Mouse (Mus musculus) forebrain, embryonic 10.5 days (tissue): ENCODE data around the gene Znrf3. TPM values are rescaled to one million over a fixed set of nuclear protein-coding genes. Genes with fewer than 3 reads are reported as not detected.

Experiments
- DNase-seq: peaks from one replicate; pipeline ENCODE4 v3.0.0-alpha.2; 2017; ENCODE audit warnings: low spot score; ENCODE audit errors: extremely low spot score
- H3K27ac ChIP-seq: fragments of 300-500 bp; sonication (generic); 2 replicates; pipeline ENCODE4 v1.5.1; 2016; ENCODE audit warnings: mild to moderate bottlenecking
- H3K27me3 ChIP-seq: fragments of 300-500 bp; sonication (generic); 2 replicates; pipeline ENCODE4 v1.6.1; 2016; ENCODE audit warnings: mild to moderate bottlenecking; ENCODE audit not compliant: poor library complexity, severe bottlenecking
- H3K36me3 ChIP-seq: fragments of 300-500 bp; sonication (generic); replicated peaks from 2 replicates; pipeline ENCODE4 v1.6.1; 2016; ENCODE audit warnings: mild to moderate bottlenecking, moderate library complexity
- H3K4me1 ChIP-seq: fragments of 300-500 bp; sonication (generic); 2 replicates; pipeline ENCODE4 v1.6.1; 2016
- H3K4me3 ChIP-seq: fragments of 300-500 bp; sonication (generic); 2 replicates; pipeline ENCODE4 v1.5.1; 2016; ENCODE audit warnings: mild to moderate bottlenecking, moderate library complexity
- H3K9me3 ChIP-seq: fragments of 300-500 bp; sonication (generic); 2 replicates; pipeline ENCODE4 v1.6.1; 2016; ENCODE audit warnings: mild to moderate bottlenecking, moderate library complexity
- WGBS: fragments of 180-500 bp; shearing (Covaris S2); methylation state at CpG from one replicate; pipeline ENCODE4 v1.1.7; 2016; 5-methylcytosine and 5-hydroxymethylcytosine counted together
- polyA plus RNA-seq: library from polyadenylated mRNA; unstranded; fragments of >200 nt; fragmentation: Nextera tagmentation; extraction: Ambion mirVana; gene quantifications from 2 replicates; pipeline ENCODE4 v1.2.1, GENCODE M21; 2016

Znrf3 gene
- polyA plus RNA-seq, 1 experiment from 2014 or later = 11.9 TPM

DNA sequence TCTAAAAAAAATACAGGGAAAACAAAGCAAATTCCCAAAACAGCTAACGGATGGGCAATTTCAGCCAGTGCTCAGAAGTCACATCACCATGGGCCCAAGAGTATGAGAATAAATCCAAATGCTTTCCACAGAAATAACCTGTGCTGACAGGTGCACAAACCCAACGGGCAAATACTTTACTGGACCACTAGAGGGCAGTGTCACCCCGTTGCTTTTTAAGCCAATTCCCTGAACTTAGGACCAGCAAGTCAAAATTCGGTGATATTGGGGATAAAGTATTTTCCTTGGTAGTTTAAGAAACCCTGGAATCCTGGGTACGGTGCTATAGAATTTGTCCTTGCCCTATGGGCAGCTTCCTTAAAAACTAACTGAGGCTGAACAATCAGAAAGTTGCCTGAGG lies 154.0 kb downstream of the Znrf3 start:
- peak; percentile 66 for DNase-seq
- no peaks in the 10 kb centered on the region for H3K9me3 ChIP-seq
- H3K27ac ChIP-seq = no peak overlapping the region
- 24% methylated on average over 5 of the region's 5 CpGs for WGBS
- H3K27me3 ChIP-seq = no peaks in the 10 kb centered on the region
- no peak overlapping the region for H3K4me3 ChIP-seq
- H3K4me1 ChIP-seq = peaks cover 24% of the 10 kb centered on the region
- H3K36me3 ChIP-seq = peaks cover 33% of the 10 kb centered on the region

DNA sequence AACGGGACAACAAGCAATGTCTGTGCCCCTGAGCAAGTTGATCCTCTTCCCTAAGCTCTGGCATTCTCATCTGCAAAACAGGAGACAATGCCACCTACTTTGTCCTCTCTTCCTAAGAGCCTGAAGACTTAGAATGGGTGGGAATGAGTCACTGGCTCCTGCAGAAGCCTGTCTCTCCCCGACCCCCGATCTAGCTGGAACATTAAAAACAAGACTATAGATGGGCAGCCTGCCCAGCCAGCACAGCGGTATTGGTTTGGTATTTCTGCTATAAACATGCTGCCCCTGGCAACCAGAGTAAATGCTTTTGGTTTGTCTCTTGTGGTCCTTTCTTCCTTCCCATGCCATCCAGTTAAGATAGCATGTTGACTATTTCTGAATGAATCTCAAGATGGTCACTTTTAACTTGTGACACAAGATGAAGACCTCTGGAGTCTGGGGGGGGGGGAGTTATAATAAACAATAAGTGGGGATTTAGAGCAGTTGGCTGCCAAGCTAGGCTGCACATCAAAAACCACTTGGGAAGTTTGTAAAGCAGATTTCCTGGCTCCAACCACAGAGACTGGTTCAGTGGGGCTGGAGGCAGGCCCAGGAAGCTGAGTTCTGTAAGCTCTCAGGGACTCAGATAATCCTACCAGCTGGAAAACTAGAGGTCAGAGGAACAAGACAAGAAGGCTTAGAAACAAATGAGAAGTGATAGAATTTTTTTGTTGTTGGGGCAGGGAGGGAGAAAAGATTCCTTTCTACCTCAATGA lies 154.6 kb downstream of the Znrf3 start:
- H3K27me3 ChIP-seq = no peaks in the 10 kb centered on the region
- no peak overlapping the region for H3K4me3 ChIP-seq
- 92% methylated on average over 4 of the region's 4 CpGs for WGBS
- H3K4me1 ChIP-seq = peaks cover 24% of the 10 kb centered on the region
- no peak for DNase-seq
- H3K36me3 ChIP-seq = peaks cover 40% of the 10 kb centered on the region
- no peaks in the 10 kb centered on the region for H3K9me3 ChIP-seq
- no peak overlapping the region for H3K27ac ChIP-seq

DNA sequence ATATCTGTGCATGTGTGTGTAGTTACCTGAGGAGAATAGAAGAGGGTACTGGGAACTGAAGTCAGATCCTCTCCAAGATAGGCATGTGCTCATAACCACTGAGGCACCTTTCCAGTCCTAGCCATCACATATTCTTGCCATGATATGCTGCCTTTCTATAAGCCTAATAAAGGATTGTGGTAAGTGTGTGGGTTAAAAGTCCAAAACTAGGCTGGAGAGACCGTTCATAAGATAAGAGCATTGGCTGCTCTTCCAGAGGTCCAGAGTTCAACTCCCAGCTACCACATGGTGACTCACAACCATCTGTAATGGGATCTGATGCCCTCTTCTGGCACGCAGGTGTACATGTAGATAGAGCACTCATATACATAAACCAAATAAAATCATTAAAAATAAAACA lies 160.7 kb downstream of the Znrf3 start:
- WGBS = 93% methylated on average over 2 of the region's 2 CpGs
- H3K4me3 ChIP-seq = no peak overlapping the region
- no peaks in the 10 kb centered on the region for H3K27me3 ChIP-seq
- H3K27ac ChIP-seq = no peak overlapping the region
- no peaks in the 10 kb centered on the region for H3K4me1 ChIP-seq
- H3K36me3 ChIP-seq = peaks cover 96% of the 10 kb centered on the region
- H3K9me3 ChIP-seq = no peaks in the 10 kb centered on the region
- DNase-seq = no peak

DNA sequence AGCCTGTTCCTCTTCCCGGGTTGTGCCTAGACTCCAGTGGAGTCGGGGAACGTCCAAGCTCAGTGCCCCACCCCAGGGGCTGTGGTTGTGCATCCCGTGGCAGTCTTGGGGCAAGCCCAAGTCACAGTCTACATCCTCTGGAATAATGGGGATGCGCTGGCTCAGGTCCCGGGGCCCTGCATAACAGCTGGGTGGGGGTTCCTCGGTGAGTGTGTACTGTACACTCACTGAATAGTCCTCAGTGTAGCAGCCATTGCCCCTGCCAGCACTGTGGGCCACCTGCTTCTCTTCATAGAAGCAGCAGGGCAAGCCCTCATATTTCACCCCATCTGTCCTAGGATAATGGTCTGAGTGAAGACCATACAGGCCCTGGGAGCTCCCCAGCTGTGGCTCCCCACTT lies 163.7 kb downstream of the Znrf3 start:
- 89% methylated on average over 7 of the region's 7 CpGs for WGBS
- Histone ChIP-seq H3K36me3 (peaks cover 67% of the 10 kb centered on the region), H3K9me3 (no peaks in the 10 kb centered on the region), H3K27me3 (no peaks in the 10 kb centered on the region), H3K4me3 (no peak overlapping the region), H3K27ac (no peak overlapping the region), H3K4me1 (no peaks in the 10 kb centered on the region)
- DNase-seq = no peak

DNA sequence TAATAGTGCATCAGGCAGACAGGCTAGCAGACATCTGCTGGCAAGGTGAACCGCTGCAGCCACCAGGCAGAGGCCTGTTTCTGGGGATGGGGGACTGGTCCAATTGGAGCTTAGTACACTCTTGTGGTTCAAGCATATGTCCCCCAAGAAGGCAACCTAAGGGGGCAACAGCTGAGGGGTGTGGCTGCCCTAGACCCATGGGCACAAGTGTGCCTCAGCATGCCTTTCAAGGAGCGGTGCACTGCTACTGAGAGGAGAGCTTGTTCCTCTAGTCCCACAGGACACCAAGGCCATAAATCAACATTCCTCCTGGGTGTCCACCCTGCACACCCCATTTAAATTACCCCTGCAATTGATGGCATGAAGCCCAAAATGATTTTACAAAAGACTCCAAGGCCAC lies 166.2 kb downstream of the Znrf3 start:
- H3K36me3 ChIP-seq = peaks cover 42% of the 10 kb centered on the region
- no peaks in the 10 kb centered on the region for H3K27me3 ChIP-seq
- no peak overlapping the region for H3K27ac ChIP-seq
- peaks cover 3% of the 10 kb centered on the region; the same call in 1 of the 2 replicates for H3K4me1 ChIP-seq
- no peak for DNase-seq
- WGBS = 95% methylated on average over 2 of the region's 2 CpGs
- H3K4me3 ChIP-seq = no peak overlapping the region
- H3K9me3 ChIP-seq = no peaks in the 10 kb centered on the region

DNA sequence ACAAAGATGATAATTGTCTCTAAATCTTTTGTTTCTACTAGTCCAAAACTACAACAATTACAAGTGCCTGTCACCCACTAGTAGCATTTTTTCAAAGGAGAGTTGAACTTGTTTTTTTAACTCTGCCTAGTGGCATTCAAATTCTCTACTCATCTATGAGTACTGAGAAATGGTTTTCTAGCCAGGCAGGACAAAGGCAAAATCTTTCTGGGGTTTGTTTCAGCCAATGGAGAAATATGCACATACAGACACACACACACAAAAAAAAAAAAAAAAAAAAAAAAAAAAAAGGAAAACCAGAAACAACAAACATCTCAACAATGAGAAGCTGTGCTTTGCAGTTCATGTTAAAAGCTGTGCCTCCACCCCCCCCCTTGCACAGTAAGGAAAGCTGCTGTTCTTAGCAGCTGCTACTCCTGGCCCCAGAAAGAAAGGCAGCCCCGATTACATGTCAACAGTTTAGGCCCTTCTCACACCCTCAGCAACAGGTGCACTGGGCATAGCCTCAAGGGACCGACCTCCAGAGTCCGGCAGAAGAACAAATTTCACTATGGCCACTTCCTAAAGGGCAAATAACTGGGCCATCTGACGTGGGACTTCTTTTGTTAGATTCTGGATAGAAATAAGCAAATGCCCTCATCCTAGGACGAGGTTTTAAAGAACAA lies 167.2 kb downstream of the Znrf3 start:
- WGBS = 73% methylated on average over 5 of the region's 5 CpGs
- H3K9me3 ChIP-seq = no peaks in the 10 kb centered on the region
- no peak for DNase-seq
- H3K4me3 ChIP-seq = no peak overlapping the region
- no peaks in the 10 kb centered on the region for H3K27me3 ChIP-seq
- peaks cover 32% of the 10 kb centered on the region for H3K36me3 ChIP-seq
- H3K4me1 ChIP-seq = peaks cover 8% of the 10 kb centered on the region
- no peak overlapping the region for H3K27ac ChIP-seq

DNA sequence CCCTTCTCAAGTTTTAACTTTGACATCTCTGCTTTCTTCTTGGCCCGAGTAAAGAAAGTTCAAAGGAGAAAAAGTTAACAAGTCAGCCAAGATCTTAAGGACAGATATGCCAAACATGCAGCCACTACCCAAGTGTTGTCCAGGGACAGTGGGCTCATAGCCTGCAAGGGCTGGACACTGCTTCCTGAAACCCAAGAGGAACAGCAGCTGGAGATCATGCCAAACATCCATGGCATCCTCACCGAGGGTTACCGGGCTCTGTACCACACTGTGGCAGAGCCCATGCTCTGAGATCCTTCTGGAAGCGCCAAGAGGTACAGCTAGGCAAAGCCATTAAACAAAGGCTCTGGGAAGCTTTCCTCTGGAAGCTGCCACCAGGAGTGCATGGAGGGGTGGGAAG lies 169.4 kb downstream of the Znrf3 start:
- Histone ChIP-seq H3K4me3 (no peak overlapping the region), H3K27me3 (no peaks in the 10 kb centered on the region), H3K4me1 (peaks cover 25% of the 10 kb centered on the region), H3K9me3 (no peaks in the 10 kb centered on the region), H3K36me3 (peaks cover 10% of the 10 kb centered on the region), H3K27ac (no peak overlapping the region)
- DNase-seq = no peak
- WGBS = 89% methylated on average over 4 of the region's 4 CpGs

DNA sequence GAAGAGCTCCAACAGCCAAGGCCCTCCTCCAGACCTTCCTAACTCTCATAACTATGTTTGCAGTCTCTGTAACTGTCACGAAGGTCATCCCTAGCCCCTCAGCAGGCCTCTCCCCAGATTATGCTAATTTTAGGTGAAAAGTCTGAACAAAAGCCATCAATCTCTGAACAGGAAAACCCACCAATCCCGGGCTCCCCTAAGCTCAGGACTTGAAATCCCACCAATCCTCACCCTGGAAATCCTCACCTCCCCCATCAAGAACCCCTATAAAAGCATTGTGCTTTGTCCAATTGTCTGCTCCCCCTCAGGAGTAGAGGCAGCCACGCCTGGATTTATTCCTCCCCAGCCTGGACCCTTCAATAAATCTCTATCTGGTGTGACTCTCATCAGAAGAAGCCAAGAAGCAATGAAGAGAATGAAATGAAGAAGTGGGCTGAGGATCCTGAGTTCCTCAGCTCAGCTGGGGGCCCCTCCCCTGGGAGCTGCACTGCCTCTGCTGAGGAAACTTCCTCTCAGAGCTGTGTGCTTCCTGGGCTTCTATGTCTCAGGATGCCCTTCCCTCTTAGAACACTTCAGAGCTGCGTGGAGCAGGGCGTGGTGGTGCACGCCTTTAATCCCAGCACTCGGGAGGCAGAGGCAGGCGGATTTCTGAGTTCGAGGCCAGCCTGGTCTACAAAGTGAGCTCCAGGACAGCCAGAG lies 172.0 kb downstream of the Znrf3 start:
- Histone ChIP-seq H3K27me3 (no peaks in the 10 kb centered on the region), H3K27ac (0 out of 2 replicates have a peak overlapping the region, but pooled peaks have one; percentile 11), H3K9me3 (no peaks in the 10 kb centered on the region), H3K4me3 (no peak overlapping the region), H3K4me1 (peaks cover 25% of the 10 kb centered on the region), H3K36me3 (no peaks in the 10 kb centered on the region; the same call in 1 of the 2 replicates)
- WGBS = 86% methylated on average over 9 of the region's 9 CpGs
- no peak for DNase-seq

DNA sequence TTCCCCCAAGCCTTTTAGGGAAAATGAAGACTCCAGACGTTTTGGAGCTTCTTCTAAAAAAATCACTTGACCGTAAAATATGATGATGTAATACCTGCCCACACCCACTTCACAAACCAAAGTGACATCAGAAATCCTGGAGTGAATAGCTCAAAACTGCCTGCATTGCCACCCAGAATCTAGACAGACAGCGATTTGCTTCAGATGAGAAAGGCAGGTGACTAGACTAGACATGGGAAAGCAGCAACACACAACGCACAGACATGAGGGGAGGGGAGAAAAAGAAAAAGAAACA lies 172.6 kb downstream of the Znrf3 start:
- Histone ChIP-seq H3K4me3 (no peak overlapping the region), H3K27me3 (no peaks in the 10 kb centered on the region), H3K27ac (0 out of 2 replicates have a peak overlapping the region, but pooled peaks have one; percentile 11), H3K4me1 (peaks cover 25% of the 10 kb centered on the region), H3K9me3 (no peaks in the 10 kb centered on the region), H3K36me3 (no peaks in the 10 kb centered on the region; the same call in 1 of the 2 replicates)
- 75% methylated on average over 4 of the region's 4 CpGs for WGBS
- no peak for DNase-seq

DNA sequence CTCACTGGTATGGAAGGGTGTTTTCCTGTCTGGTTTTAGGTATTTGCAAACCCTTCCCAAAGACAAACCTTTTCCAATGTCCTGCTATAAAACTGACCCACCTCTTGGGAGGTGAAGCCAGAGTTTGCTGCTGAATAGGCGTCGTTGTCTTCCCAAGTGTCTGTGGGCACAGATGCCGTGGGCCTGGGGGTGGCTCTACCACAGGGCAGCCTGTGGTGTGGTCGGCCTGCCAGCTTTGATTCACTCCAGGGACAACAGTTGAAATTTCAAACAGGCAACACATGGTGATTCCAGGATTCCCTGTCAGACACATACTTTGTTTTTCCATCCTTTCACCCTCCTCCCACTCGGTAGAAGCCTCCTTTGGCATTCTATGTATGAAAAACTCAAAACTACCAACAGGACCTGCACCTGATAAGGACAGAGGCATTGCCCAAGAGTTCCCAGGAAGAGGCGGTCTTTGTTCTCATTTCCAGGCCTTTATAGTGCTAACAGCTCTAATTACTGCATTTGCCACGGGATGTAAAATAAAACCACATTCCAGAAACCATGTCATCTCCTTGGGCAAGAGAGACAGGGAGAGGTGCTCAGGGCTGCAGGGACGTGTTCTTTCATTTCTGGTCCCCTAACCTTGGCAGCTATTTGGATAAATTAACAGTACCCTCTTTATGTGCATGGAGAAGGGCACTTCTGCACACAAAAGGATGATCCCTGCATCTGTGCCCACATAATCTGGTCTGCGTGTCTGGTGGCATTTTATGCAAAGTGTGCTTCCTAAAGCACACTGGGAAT lies 173.2 kb downstream of the Znrf3 start:
- Histone ChIP-seq H3K4me3 (no peak overlapping the region), H3K27me3 (no peaks in the 10 kb centered on the region), H3K27ac (peak overlapping the region; percentile 41), H3K36me3 (no peaks in the 10 kb centered on the region; the same call in 1 of the 2 replicates), H3K9me3 (no peaks in the 10 kb centered on the region), H3K4me1 (peaks cover 25% of the 10 kb centered on the region)
- WGBS = 70% methylated on average over 9 of the region's 9 CpGs
- DNase-seq = no peak

DNA sequence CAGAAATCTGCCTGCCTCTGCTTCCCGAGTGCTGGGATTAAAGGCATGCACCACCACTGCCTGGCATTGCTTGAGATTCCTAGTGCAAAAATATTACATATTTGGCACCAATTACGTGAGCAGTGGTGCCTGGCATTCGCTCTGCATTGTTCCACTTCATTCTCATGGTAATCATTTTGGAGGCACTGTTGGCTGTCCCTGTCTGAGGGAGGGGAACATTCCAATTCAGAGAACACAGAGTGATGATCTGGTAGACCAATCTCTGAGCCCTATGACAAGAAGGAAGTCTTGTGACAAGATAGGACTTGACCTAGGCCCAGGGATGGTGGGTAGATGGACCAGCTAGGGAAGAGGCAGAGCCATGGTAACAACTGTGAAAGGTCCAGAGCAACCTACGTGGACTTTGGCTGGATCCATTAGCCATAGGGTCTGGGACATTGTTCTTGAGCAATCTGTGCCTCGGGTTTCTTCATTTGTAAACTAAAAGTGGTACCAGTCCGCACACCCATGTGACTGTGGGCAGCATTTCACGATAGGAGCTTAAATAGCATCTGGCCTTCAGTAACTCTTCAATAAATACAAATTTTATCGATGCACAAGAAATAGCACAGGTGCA lies 174.7 kb downstream of the Znrf3 start:
- H3K4me3 ChIP-seq = no peak overlapping the region
- no peaks in the 10 kb centered on the region for H3K27me3 ChIP-seq
- H3K9me3 ChIP-seq = no peaks in the 10 kb centered on the region
- no peak for DNase-seq
- 89% methylated on average over 8 of the region's 8 CpGs for WGBS
- no peaks in the 10 kb centered on the region for H3K36me3 ChIP-seq
- H3K4me1 ChIP-seq = peaks cover 26% of the 10 kb centered on the region
- no peak overlapping the region for H3K27ac ChIP-seq

DNA sequence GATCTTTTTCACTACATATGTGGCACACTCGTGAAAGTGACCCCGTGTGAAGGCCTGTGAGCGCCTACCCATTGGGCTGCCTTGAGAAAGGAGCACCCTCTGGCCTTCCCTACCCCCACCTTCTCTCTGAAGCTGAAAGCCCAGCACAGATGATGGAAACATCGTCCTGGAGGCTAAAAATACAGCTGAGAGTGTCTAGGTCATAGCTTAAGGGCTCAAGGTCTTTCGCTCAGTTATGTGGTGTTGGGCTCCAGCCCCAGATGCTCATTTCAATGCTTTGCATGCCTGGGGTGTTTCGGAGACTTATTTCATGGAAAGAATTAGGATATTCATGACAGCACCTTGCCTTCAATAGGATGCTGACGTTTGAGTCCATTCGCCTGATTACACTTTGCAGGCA lies 178.9 kb downstream of the Znrf3 start:
- H3K9me3 ChIP-seq = no peaks in the 10 kb centered on the region
- no peak for DNase-seq

More for the DNA sequence above, 178.9 kb downstream of the Znrf3 start:
- H3K4me1 ChIP-seq = peaks cover 18% of the 10 kb centered on the region
- no peak overlapping the region for H3K4me3 ChIP-seq
- H3K27ac ChIP-seq = no peak overlapping the region
- 82% methylated on average over 8 of the region's 8 CpGs for WGBS
- no peaks in the 10 kb centered on the region for H3K36me3 ChIP-seq
- peaks cover 28% of the 10 kb centered on the region for H3K27me3 ChIP-seq
